Comparison of ENCODE assay signal across 26 mouse cellular contexts in genomic region chr4:63906050-63906449, GRCm38 (mm10). TPM values are rescaled to one million over a fixed set of nuclear protein-coding genes. Genes with fewer than 3 reads are reported as not detected.
DNase-seq lines count a peak whose midpoint lies in the region; ATAC-seq lines count a peak whose summit lies in the region.
"Had no signal": no experiment of that assay in that cellular context is flagged by ENCODE, and none has a peak within 500 bp of the region (broad histone marks: within the 10 kb centered on the region; RNA-seq: fewer than 3 reads in every experiment).

No protein-coding gene starts in this region.

- no peak overlapping the region for H3K4me2 ChIP-seq in midbrain, embryonic 16.5 days (ENCODE audit: low read length)
- H3K4me2 ChIP-seq: embryonic facial prominence, embryonic 12.5 days; forebrain, embryonic 13.5 days; forebrain, embryonic 15.5 days had no signal

- peak; percentile 88 for ATAC-seq in CD4-positive, CD25-positive, alpha-beta regulatory T cell, adult 4 months
- peak; percentile 60 for ATAC-seq in activated CD4-positive, CD25-positive, alpha-beta regulatory T cell, adult 4 months
- peak; percentile 73 for ATAC-seq in inflammation-experienced regulatory T-cells, adult 6 months
- ATAC-seq in midbrain, embryonic 16.5 days, result no peak
- ATAC-seq: forebrain, embryonic 13.5 days; forebrain, embryonic 15.5 days; forebrain, postnatal 0 days; Patski had no signal

- peak; percentile 49 for DNase-seq in CD4-positive helper T cell, adult 2 months (ENCODE audit: low read depth, low spot score)
- no peak for DNase-seq in heart, adult 11 months
- no peak for DNase-seq in layer of hippocampus, adult 18-20 months (ENCODE audit: low spot score in 2 of 2)
- DNase-seq in right cerebral cortex, adult 2 months (ENCODE audit: low spot score in 2 of 2), result no peak
- DNase-seq: adrenal gland, adult 2 months; adrenal gland, postnatal 10 days; adrenal gland, postnatal 25 days; B cell, adult 2 months; cerebellum, adult 11 months; cerebellum, adult 18-20 months; cerebellum, adult 8-10 months; cerebellum, adult 9-11 months; cerebellum, postnatal 25 days; forebrain, postnatal 0 days had no signal

- H3K9me3 ChIP-seq in midbrain, embryonic 16.5 days (replicated peaks; ENCODE audit: control insufficient read depth, low read length, poor library complexity, severe bottlenecking), result no peaks in the 10 kb centered on the region
- H3K9me3 ChIP-seq: embryonic facial prominence, embryonic 10.5 days; embryonic facial prominence, embryonic 12.5 days; forebrain, embryonic 13.5 days; forebrain, embryonic 15.5 days had no signal

- no peak overlapping the region for H3K9ac ChIP-seq in midbrain, embryonic 16.5 days (ENCODE audit: low read depth, low read length)
- H3K9ac ChIP-seq: embryonic facial prominence, embryonic 12.5 days; forebrain, embryonic 13.5 days; forebrain, embryonic 15.5 days; forebrain, postnatal 0 days had no signal

- 78% methylated on average over 3 of the region's 3 CpGs for WGBS in midbrain, embryonic 16.5 days

- H3K36me3 ChIP-seq in midbrain, embryonic 16.5 days (ENCODE audit: control insufficient read depth, insufficient read depth, low read length), result no peaks in the 10 kb centered on the region
- H3K36me3 ChIP-seq: embryonic facial prominence, embryonic 10.5 days; embryonic facial prominence, embryonic 12.5 days; forebrain, embryonic 15.5 days; G1E had no signal

- no peaks in the 10 kb centered on the region for H3K4me1 ChIP-seq in midbrain, embryonic 16.5 days (ENCODE audit: control insufficient read depth, insufficient read depth, low read length)
- H3K4me1 ChIP-seq: embryonic facial prominence, embryonic 10.5 days; embryonic facial prominence, embryonic 12.5 days; forebrain, embryonic 13.5 days; forebrain, embryonic 15.5 days had no signal

- H3K27me3 ChIP-seq in midbrain, embryonic 16.5 days (ENCODE audit: control insufficient read depth, insufficient read depth, low read depth, low read length), result no peaks in the 10 kb centered on the region
- H3K27me3 ChIP-seq: embryonic facial prominence, embryonic 12.5 days; forebrain, embryonic 13.5 days; forebrain, embryonic 15.5 days had no signal

- H3K27ac ChIP-seq in midbrain, embryonic 16.5 days (ENCODE audit: low read length), result no peak overlapping the region
- H3K27ac ChIP-seq: embryonic facial prominence, embryonic 10.5 days; embryonic facial prominence, embryonic 12.5 days; forebrain, embryonic 13.5 days; forebrain, embryonic 15.5 days had no signal

- H3K4me3 ChIP-seq in midbrain, embryonic 16.5 days (ENCODE audit: low read depth, low read length), result no peak overlapping the region
- H3K4me3 ChIP-seq: embryonic facial prominence, embryonic 10.5 days; embryonic facial prominence, embryonic 12.5 days; forebrain, embryonic 13.5 days; forebrain, embryonic 15.5 days had no signal

RNA-seq across cellular contexts. Expression of gene Tnfsf8, which starts 44.9 kb away (rescaled TPM):
- polyA plus RNA-seq in CD4-positive, CD25-positive, alpha-beta regulatory T cell, adult 4 months (2017; shearing (Covaris generic)), result 10 to 100 TPM; 55.6 to 63.7 TPM
- 10 to 100 TPM; 71.6 to 77.3 TPM for polyA plus RNA-seq in activated CD4-positive, CD25-positive, alpha-beta regulatory T cell, adult 4 months (2017; shearing (Covaris generic))
- 100 to 1,000 TPM in 2 of 3 experiments, 10 to 100 TPM in 1; 86.1 to 126 (median 123) TPM for polyA plus RNA-seq in inflammation-experienced regulatory T-cells, adult 6 months (2017; shearing (Covaris generic))
- total RNA-seq in layer of hippocampus, adult 18-20 months (2021), result not detected
- not detected in 2 replicates for polyA plus RNA-seq in midbrain, embryonic 16.5 days (2015; fragmentation: Nextera tagmentation; extraction: Ambion mirVana)
- total RNA-seq: adrenal gland, postnatal 25 days; adrenal gland, postnatal 4 days; forebrain, postnatal 0 days; G1E had no signal
- polyA plus RNA-seq: adrenal gland, adult 2 months; embryonic facial prominence, embryonic 10.5 days; embryonic facial prominence, embryonic 12.5 days; forebrain, embryonic 11.5 days; forebrain, embryonic 13.5 days; G1E; Patski had no signal

Comparison
In these comparisons a context has a peak if more than half of its experiments do, and no peak if none do; other contexts are left out.
1. RNA of gene Tnfsf8, which starts 44.9 kb away (polyA plus RNA-seq): 86.1 to 126 TPM in inflammation-experienced regulatory T-cells, adult 6 months, 71.6 to 77.3 TPM in activated CD4-positive, CD25-positive, alpha-beta regulatory T cell, adult 4 months and 55.6 to 63.7 TPM in CD4-positive, CD25-positive, alpha-beta regulatory T cell, adult 4 months; not detected in midbrain, embryonic 16.5 days; every median in the first group is over 10 times any median in the second.